Mouse (Mus musculus): ENCODE measurements around the gene Dmxl2. TPM values are rescaled to one million over a fixed set of nuclear protein-coding genes. Genes with fewer than 3 reads are reported as not detected.

The Dmxl2 gene
- polyA plus RNA-seq, 1 experiment from 2014 or later = 6.4 TPM

DNA sequence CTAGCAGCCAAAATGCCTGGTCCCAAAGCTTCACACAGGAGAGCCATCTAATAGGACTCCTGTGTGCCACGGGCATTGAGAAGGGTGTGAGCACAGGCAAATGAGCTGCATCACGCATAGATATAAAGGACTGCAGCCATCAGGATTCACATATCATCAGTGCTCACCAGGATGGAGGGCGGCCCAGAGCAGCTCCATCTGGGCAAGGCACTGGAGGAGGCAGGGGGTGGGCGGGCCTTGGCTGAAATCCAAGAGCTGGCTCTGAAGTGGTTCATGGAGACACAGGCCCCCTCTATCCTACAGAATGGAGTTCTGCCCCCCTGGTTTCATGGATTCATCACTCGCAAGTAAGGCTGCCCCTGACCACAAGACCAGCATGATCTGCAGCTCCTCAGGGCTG is 32.5 kb upstream of the Dmxl2 start:
- no peak for ATAC-seq (ENCODE audit: insufficient number of reproducible peaks, low FRiP score, low TSS enrichment, low read depth)
- Histone ChIP-seq H3K27me3 (no peaks in the 10 kb centered on the region), H3K4me2 (replicated peaks) (no peak overlapping the region), H3K36me3 (no peaks in the 10 kb centered on the region), H3K4me3 (replicated peaks) (no peak overlapping the region), H3K27ac (replicated peaks) (no peak overlapping the region), H3K4me1 (0 out of 2 replicates have a peak, but pooled peaks cover 5% of the 10 kb centered on the region), H3K9me3 (replicated peaks) (no peaks in the 10 kb centered on the region), H3K9ac (no peak overlapping the region)
- 56% methylated on average over 5 of the region's 5 CpGs for WGBS

DNA sequence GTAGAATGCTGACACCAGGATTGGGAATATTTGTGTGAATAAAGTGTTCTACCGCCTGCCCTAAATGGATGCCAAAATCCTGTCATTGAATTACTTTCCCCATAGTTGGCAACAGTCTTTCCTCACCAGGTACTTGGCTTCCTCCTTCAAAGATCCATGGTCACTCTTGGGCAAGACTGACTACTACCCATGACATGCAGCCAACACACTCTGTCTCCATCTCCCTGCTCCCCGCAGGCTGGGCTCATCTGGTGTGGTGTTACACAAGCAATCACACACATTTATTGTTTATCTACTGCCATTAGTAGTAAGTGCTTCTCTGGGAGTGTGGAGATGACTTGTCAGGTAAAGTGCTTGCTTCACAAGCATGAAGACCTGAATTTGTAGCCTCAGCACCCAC is 31.5 kb upstream of the Dmxl2 start:
- H3K36me3 ChIP-seq = no peaks in the 10 kb centered on the region
- H3K9ac ChIP-seq = no peak overlapping the region
- H3K4me3 ChIP-seq (replicated peaks) = no peak overlapping the region
- no peaks in the 10 kb centered on the region for H3K27me3 ChIP-seq
- H3K27ac ChIP-seq (replicated peaks) = no peak overlapping the region
- H3K9me3 ChIP-seq (replicated peaks) = no peaks in the 10 kb centered on the region
- H3K4me2 ChIP-seq (replicated peaks) = no peak overlapping the region
- 0 out of 2 replicates have a peak, but pooled peaks cover 5% of the 10 kb centered on the region for H3K4me1 ChIP-seq
- WGBS = 89% methylated on average over 2 of the region's 2 CpGs
- ATAC-seq (ENCODE audit: insufficient number of reproducible peaks, low FRiP score, low TSS enrichment, low read depth) = no peak

DNA sequence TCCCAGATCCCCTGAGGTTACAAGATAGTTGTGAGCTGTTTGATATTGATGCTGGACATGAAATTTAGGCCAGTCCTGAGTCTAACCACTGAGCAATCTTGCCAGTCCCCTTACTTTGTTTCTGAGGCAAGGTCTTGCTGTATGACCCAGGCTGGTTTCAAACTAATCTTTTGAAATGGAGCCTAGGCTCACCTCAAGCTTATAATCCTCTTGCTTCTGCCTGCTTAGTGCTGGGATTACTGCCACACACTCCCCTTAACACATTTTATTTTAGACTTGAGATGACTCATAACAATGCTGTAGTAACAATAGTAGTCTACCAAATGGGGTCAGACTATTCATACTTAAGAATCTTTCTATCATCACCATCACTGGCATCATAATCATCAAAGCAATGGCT is 30.0 kb upstream of the Dmxl2 start:
- Histone ChIP-seq H3K4me1 (0 out of 2 replicates have a peak, but pooled peaks cover 5% of the 10 kb centered on the region), H3K36me3 (no peaks in the 10 kb centered on the region), H3K27ac (replicated peaks) (no peak overlapping the region), H3K4me3 (replicated peaks) (no peak overlapping the region), H3K9ac (no peak overlapping the region), H3K4me2 (replicated peaks) (no peak overlapping the region), H3K9me3 (replicated peaks) (no peaks in the 10 kb centered on the region), H3K27me3 (no peaks in the 10 kb centered on the region)
- no peak for ATAC-seq (ENCODE audit: insufficient number of reproducible peaks, low FRiP score, low TSS enrichment, low read depth)

DNA sequence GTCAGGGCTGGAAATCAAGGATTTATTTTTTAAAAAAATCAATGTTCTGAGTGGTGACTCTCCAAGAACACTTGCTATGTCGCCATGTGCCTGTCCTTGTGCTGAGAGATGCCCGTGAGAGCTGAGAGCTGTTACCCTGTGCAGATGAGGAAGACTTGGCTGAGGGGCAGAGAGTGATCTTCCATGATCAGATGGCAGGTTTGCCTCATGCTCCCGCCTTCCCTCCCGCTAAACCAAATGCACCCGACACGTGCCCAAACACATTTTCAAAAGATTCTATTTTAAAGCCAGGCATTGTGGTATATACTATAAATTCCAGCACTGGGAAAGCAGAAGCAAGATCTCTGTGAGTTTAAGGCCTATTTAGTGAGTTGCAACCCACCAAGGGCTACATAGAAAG is 29.4 kb upstream of the Dmxl2 start:
- 0 out of 2 replicates have a peak, but pooled peaks cover 5% of the 10 kb centered on the region for H3K4me1 ChIP-seq
- H3K4me2 ChIP-seq (replicated peaks) = no peak overlapping the region
- no peaks in the 10 kb centered on the region for H3K36me3 ChIP-seq
- H3K9ac ChIP-seq = no peak overlapping the region
- ATAC-seq (ENCODE audit: insufficient number of reproducible peaks, low FRiP score, low TSS enrichment, low read depth) = no peak
- H3K9me3 ChIP-seq (replicated peaks) = no peaks in the 10 kb centered on the region
- H3K27ac ChIP-seq (replicated peaks) = no peak overlapping the region
- H3K4me3 ChIP-seq (replicated peaks) = no peak overlapping the region
- WGBS = 78% methylated on average over 6 of the region's 6 CpGs
- H3K27me3 ChIP-seq = no peaks in the 10 kb centered on the region

DNA sequence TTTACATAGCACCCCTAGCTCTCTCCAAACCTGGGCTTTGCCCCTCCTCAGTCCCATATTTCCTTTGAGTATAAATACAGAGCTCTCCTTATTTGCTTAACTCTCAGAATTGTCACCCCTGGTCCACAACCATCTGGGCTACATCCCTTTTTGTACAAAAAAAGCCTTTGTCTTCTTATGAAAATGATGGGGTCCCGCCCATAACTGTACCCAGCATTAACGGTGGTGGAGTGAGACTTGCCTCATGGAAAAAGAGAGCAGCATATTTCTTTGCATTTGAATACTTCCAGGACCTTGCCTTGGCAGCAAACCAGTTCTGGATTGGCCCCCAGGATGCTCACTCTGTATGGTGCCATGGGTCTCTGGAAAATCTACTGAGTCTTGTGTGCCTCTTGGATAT is 28.5 kb upstream of the Dmxl2 start:
- Histone ChIP-seq H3K27me3 (no peaks in the 10 kb centered on the region), H3K9ac (no peak overlapping the region), H3K4me2 (replicated peaks) (no peak overlapping the region), H3K36me3 (no peaks in the 10 kb centered on the region), H3K4me1 (0 out of 2 replicates have a peak, but pooled peaks cover 5% of the 10 kb centered on the region), H3K27ac (replicated peaks) (no peak overlapping the region), H3K4me3 (replicated peaks) (no peak overlapping the region), H3K9me3 (replicated peaks) (no peaks in the 10 kb centered on the region)
- no peak for ATAC-seq (ENCODE audit: insufficient number of reproducible peaks, low FRiP score, low TSS enrichment, low read depth)
- 55% methylated on average over 2 of the region's 2 CpGs for WGBS

DNA sequence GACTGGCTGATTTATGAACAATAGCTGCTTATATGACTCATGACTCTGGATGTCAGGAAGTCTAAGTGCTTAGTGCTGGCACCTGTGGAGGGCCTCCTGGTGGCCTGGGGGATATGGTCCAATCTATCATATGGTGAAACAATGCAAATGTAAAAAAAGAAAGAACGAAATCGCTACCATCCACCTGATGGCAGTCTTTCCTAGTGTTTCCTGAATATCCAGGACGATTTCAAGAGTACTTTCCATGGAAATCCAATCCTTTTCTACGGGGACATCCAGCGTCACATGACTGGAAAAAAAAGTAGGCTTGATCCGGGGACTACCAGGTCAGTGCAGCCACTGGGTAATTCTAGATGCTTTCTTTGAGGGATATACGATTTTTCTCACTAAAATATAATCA is 26.3 kb upstream of the Dmxl2 start:
- WGBS = 67% methylated on average over 7 of the region's 7 CpGs
- no peaks in the 10 kb centered on the region for H3K27me3 ChIP-seq
- H3K36me3 ChIP-seq = no peaks in the 10 kb centered on the region
- H3K4me3 ChIP-seq (replicated peaks) = no peak overlapping the region
- no peak overlapping the region for H3K4me2 ChIP-seq (replicated peaks)
- no peak overlapping the region for H3K27ac ChIP-seq (replicated peaks)
- no peaks in the 10 kb centered on the region for H3K9me3 ChIP-seq (replicated peaks)
- H3K9ac ChIP-seq = no peak overlapping the region
- no peaks in the 10 kb centered on the region for H3K4me1 ChIP-seq
- no peak for ATAC-seq (ENCODE audit: insufficient number of reproducible peaks, low FRiP score, low TSS enrichment, low read depth)

DNA sequence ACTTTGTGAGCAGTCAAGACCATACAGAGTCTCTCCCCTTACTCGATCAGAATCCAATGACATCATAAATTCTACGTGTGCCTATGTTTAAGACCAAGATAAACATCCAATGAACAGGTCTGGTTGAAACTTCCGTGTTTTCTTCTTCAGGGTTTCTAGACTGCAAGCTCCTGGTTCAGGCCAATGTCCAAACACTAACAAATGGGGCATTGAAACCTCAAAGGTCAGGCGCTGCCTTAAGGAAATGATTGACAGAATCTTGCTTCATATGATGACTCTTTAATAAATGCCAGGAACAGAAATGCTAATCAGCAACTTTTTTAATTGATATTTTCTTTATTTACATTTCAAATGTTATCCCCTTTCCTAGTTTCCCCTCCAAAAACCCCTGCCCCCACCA is 18.9 kb upstream of the Dmxl2 start:
- Histone ChIP-seq H3K27ac (replicated peaks) (no peak overlapping the region), H3K27me3 (no peaks in the 10 kb centered on the region), H3K36me3 (no peaks in the 10 kb centered on the region), H3K9ac (no peak overlapping the region), H3K4me1 (no peaks in the 10 kb centered on the region), H3K9me3 (replicated peaks) (no peaks in the 10 kb centered on the region), H3K4me3 (replicated peaks) (no peak overlapping the region), H3K4me2 (replicated peaks) (no peak overlapping the region)
- ATAC-seq (ENCODE audit: insufficient number of reproducible peaks, low FRiP score, low TSS enrichment, low read depth) = no peak
- 75% methylated on average over 4 of the region's 4 CpGs for WGBS

DNA sequence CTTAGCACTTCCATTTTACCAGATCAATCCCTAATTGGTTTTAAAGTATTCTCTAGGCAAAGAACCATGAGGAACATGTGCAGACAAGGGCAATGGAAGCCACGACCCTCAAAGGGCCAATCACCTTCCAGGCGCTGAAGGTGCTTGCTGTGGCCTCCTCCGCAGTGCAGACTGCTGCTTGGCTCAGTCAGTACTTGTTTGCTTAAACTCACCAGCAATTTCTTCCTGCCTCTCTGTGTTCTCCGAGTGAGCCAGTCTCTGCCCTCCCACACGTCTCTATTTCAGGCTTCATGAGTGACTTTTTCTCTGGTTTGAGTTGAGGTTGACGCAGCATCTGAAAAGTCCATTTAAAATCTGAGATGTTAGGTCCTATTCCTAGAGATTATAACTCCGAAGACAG is 17.5 kb upstream of the Dmxl2 start:
- no peak overlapping the region for H3K9ac ChIP-seq
- no peaks in the 10 kb centered on the region for H3K27me3 ChIP-seq
- H3K9me3 ChIP-seq (replicated peaks) = no peaks in the 10 kb centered on the region
- H3K27ac ChIP-seq (replicated peaks) = no peak overlapping the region
- 62% methylated on average over 7 of the region's 7 CpGs for WGBS
- no peak overlapping the region for H3K4me2 ChIP-seq (replicated peaks)
- no peaks in the 10 kb centered on the region for H3K4me1 ChIP-seq
- no peak overlapping the region for H3K4me3 ChIP-seq (replicated peaks)
- H3K36me3 ChIP-seq = no peaks in the 10 kb centered on the region
- no peak for ATAC-seq (ENCODE audit: insufficient number of reproducible peaks, low FRiP score, low TSS enrichment, low read depth)

DNA sequence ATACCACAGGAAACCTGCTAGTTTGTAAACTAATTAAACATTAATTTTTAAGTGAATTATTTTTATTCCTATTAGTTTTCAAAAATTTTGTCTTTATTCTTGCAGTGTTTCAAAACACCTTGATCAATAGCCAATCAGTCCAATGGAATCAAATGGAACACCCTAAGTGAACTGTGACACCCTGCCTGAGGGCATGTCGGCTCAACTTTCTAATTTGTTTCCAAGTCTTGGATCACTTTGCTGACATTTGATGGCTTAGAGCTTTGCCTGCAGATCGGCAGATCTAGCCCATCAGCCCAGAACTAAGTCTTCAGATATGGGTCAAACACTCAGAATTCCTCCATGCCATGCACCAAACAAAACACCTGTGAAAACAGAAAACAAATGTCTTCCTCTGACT is 14.6 kb upstream of the Dmxl2 start:
- 44% methylated on average over 2 of the region's 2 CpGs for WGBS
- Histone ChIP-seq H3K27me3 (no peaks in the 10 kb centered on the region), H3K27ac (replicated peaks) (no peak overlapping the region), H3K4me2 (replicated peaks) (no peak overlapping the region), H3K4me3 (replicated peaks) (no peak overlapping the region), H3K9ac (no peak overlapping the region), H3K9me3 (replicated peaks) (no peaks in the 10 kb centered on the region), H3K4me1 (no peaks in the 10 kb centered on the region), H3K36me3 (no peaks in the 10 kb centered on the region)
- no peak for ATAC-seq (ENCODE audit: insufficient number of reproducible peaks, low FRiP score, low TSS enrichment, low read depth)

DNA sequence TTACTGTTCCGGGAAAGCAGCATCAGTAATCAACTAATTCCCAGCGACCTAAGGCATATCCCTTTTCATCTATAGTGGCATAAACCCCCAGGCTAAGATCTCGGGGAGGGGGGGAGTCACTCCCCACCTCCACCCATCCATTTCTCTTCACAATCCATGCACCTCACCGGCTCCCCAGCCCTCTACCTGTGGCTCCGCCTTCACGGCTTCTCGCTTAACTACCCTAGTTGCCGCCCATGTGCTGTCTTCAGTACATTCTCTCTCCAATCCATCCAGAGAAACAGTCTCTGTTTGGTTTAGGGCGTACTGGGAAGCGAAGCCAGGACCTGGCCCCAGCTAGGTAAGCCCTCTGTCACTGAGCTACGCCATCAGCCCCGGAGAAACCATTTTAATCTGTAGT is 1.4 kb upstream of the Dmxl2 start:
- 9% methylated on average over 12 of the region's 12 CpGs for WGBS
- Histone ChIP-seq H3K4me2 (replicated peaks) (peak overlapping the region; percentile 99; the same call in 1 of the 2 replicates), H3K4me3 (replicated peaks) (peak overlapping the region; percentile 63; the same call in 1 of the 2 replicates), H3K27ac (replicated peaks) (no peak overlapping the region), H3K9me3 (replicated peaks) (no peaks in the 10 kb centered on the region), H3K36me3 (no peaks in the 10 kb centered on the region), H3K9ac (no peak overlapping the region), H3K4me1 (no peaks in the 10 kb centered on the region), H3K27me3 (peaks cover 5% of the 10 kb centered on the region; the same call in 1 of the 2 replicates)
- no peak for ATAC-seq (ENCODE audit: insufficient number of reproducible peaks, low FRiP score, low TSS enrichment, low read depth)

DNA sequence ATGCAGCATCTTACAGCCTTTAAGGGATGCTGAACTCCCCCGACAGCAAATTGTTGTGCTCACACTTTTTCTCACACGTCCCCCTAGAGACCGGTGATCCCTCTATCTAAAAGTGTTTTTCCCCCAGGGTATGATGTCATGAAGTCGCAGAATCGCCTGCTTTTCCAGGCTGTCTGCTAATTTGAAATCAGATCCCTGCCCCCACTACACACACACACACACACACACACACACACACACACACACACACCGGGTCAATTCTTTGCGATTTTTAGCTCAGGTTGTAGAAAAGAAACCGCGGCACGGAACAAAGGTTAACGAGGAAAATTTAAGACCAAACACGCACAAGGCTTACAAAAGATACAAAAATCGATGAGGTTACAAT is 677 bp upstream of the Dmxl2 start:
- H3K27ac ChIP-seq (replicated peaks) = no peak overlapping the region
- no peaks in the 10 kb centered on the region for H3K36me3 ChIP-seq
- peaks cover 5% of the 10 kb centered on the region; the same call in 1 of the 2 replicates for H3K27me3 ChIP-seq
- no peaks in the 10 kb centered on the region for H3K9me3 ChIP-seq (replicated peaks)
- H3K4me2 ChIP-seq (replicated peaks) = peak overlapping the region; percentile 99
- ATAC-seq (ENCODE audit: insufficient number of reproducible peaks, low FRiP score, low TSS enrichment, low read depth) = no peak
- H3K4me1 ChIP-seq = no peaks in the 10 kb centered on the region
- peak overlapping the region; percentile 63 for H3K4me3 ChIP-seq (replicated peaks)
- WGBS = 3% methylated on average over 13 of the region's 13 CpGs
- H3K9ac ChIP-seq = 0 out of 2 replicates have a peak overlapping the region, but pooled peaks have one; percentile 1

DNA sequence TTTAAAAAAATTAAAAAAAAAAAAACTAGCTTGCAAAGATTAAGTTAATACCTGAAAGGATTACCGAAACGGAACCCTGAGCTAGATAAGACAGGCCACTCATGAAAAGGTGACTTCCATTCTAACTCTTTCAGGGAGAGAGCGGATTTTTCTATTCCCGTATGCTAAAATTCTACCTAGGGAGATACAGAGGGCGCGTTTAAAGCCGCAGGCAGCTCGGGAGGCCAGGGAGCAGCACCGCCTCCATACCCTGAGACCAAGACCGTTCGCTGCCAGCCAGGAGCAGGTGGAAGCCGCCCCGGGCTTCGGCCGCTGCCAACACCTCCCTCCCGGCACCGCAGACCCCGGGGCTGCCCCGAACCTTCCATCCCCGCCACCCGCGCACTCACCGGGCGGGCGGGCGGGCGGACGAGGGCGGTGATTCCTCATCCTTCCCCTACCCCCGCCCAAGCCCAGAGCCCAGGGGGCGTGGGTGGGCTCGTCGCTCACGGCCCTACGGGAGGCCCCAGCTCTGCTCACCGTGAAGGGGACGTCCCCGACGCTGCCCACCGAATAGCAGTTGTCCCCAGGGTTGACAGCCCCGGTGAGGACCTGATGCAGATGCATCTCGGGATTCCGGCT is 484 bp downstream of the Dmxl2 start:
- peak; percentile 54 for ATAC-seq (ENCODE audit: insufficient number of reproducible peaks, low FRiP score, low TSS enrichment, low read depth)
- H3K4me3 ChIP-seq (replicated peaks) = peak overlapping the region; percentile 63
- H3K9ac ChIP-seq = peak overlapping the region; percentile 64
- H3K9me3 ChIP-seq (replicated peaks) = no peaks in the 10 kb centered on the region
- peak overlapping the region; percentile 99 for H3K4me2 ChIP-seq (replicated peaks)
- H3K27ac ChIP-seq (replicated peaks) = peak overlapping the region; percentile 34; the same call in 1 of the 2 replicates
- no peaks in the 10 kb centered on the region for H3K4me1 ChIP-seq
- no peaks in the 10 kb centered on the region for H3K36me3 ChIP-seq
- under 1% methylated on average over 42 of the region's 43 CpGs for WGBS
- peaks cover 5% of the 10 kb centered on the region; the same call in 1 of the 2 replicates for H3K27me3 ChIP-seq

Measured in embryonic facial prominence, embryonic 15.5 days (tissue).